Mouse (Mus musculus) R1 (cell line): Measurements from ENCODE around the gene Ap3b1.

Experiments used
- DNase-seq: peaks from one replicate; pipeline ENCODE4 v3.0.0-alpha.2; 2018; ENCODE audit warnings: low read depth, low spot score

The Ap3b1 gene

DNA sequence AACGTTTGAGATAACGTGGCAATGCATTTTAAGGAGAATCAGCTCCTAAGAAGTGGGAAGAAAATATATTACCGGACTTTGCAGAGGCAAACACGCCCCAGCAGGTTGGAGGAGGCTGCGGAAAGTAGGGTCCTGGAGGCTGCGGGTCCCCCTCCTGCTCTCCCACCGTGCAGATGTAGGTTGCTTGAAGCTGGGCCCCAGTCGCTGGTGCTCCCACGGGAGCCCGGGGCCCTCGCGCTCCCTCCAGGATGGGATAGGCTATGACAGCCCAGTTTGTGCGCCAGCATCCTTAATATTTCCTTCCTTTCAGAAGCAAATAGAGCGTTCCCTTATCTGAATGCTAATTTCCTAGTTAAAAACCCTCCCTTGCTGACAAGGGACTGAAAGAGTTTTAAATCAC is 236.5 kb downstream of the Ap3b1 start:
- DNase-seq = peak; percentile 32

DNA sequence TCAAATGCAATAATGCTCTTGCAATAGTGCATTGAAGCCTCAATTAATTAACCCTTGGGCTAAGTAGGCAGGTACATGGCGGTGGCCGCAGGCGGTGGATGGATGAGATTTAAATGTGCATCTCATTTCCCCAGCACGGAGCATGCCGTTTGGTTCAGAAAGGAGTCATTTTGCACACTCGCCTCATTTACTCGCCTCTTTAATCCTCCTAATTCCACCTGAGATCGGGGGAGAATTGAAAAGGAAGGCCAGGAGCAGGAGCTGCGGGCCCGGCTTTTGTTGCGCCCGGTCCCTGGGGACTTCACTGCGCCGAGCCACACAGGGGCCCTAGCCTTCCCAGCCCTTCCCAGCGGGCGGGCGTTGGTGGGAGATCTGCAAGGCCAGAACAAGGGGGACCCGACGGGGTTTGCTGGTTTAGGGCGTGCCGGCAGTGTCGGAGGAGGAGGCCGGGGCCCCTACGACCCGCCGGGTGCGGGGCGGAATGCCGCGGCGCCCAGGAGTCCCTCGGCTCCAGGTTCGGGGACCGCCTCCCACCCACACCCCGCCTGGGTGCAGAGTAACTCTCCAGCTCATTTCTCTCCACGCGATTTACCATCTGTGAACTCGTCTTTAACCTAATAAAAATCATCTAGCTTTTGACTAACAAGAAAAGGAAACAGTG is 237.1 kb downstream of the Ap3b1 start:
- DNase-seq = peak; percentile 41

GRCm38 (mm10) chr13:94596386-94597033 is 237.8 kb downstream of the Ap3b1 start:
- no peak for DNase-seq

DNA sequence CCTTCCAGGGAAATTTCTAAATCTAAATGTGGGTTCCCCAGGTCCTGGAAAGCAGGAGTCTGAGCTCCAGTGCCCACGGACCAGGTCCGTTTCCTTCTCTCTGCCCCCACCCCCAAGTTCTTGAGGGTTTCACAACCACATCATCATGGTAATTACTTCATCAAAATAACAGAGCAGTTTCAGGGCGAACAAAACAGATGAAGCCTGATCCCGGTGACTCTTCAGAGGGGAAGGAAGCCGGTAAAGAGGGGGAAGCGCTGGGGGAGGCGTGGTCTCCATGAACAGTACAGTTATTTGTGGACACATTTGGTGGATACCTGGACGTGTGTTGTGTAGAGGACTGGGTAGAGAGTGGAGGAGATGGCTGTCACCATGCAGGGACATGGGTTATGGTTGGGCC is 241.0 kb downstream of the Ap3b1 start:
- peak; percentile 87 for DNase-seq

- DNase-seq = no peak
Measured at GRCm38 (mm10) chr13:94607035-94607860, 248.5 kb downstream of the Ap3b1 start.

- no peak for DNase-seq
Measured at GRCm38 (mm10) chr13:94607861-94608223, 249.1 kb downstream of the Ap3b1 start.

GRCm38 (mm10) chr13:94608420-94608831 is 249.7 kb downstream of the Ap3b1 start:
- DNase-seq = peak; percentile 15

DNA sequence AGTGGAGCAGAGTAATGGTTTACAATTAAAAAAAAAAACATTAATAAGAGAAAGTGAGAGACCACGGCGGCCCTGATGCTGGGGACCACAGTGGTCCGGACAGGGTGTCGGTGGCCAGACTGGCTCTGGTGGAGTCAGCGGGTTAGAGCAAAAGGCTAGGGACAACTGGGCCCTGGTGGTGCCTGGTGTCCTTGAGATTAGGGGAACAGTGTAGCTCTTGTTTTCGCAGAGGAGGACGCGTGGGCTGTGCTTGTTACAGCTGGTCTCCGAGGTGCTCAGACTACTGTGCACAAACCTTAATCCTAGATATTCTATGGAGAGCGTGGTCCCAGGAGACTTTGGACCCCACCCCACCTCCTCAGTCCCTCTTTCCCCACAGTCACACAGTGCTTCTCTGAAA is 250.2 kb downstream of the Ap3b1 start:
- DNase-seq = no peak
